9 mouse cellular contexts compared by ENCODE assay signal in genomic region chr4:141134031-141134441, GRCm38 (mm10). TPM values are rescaled to one million over a fixed set of nuclear protein-coding genes. Genes with fewer than 3 reads are reported as not detected.
DNase-seq lines count a peak whose midpoint lies in the region; ATAC-seq and TF ChIP-seq lines count a peak whose summit lies in the region.
"Had no signal": no experiment of that assay in that cellular context is flagged by ENCODE, and none has a peak within 500 bp of the region (broad histone marks: within the 10 kb centered on the region; RNA-seq: fewer than 3 reads in every experiment).

No protein-coding gene starts in this region.

- 48% methylated on average over 8 of the region's 8 CpGs for WGBS in lung, embryonic 14.5 days
- WGBS in forebrain, embryonic 15.5 days: 9% methylated on average over 8 of the region's 8 CpGs
- WGBS in stomach, embryonic 14.5 days: 49% methylated on average over 8 of the region's 8 CpGs

- H3K9me3 ChIP-seq in lung, embryonic 14.5 days (ENCODE audit: low read depth, low read length): no peaks in the 10 kb centered on the region
- no peaks in the 10 kb centered on the region for H3K9me3 ChIP-seq in forebrain, embryonic 15.5 days
- no peaks in the 10 kb centered on the region for H3K9me3 ChIP-seq in stomach, embryonic 14.5 days (ENCODE audit: control insufficient read depth, low read depth, low read length)

- ATAC-seq in lung, embryonic 14.5 days (ENCODE audit: insufficient read depth): no peak
- no peak for ATAC-seq in forebrain, embryonic 15.5 days (replicated peaks)
- ATAC-seq in stomach, embryonic 14.5 days (ENCODE audit: insufficient number of reproducible peaks, insufficient read depth, low FRiP score, low read depth): no peak

- peak overlapping the region; percentile 8 for H3K4me2 ChIP-seq in lung, embryonic 14.5 days
- no peak overlapping the region for H3K4me2 ChIP-seq in forebrain, embryonic 15.5 days (replicated peaks)
- no peak overlapping the region for H3K4me2 ChIP-seq in stomach, embryonic 14.5 days (replicated peaks; ENCODE audit: low read depth, low read length)

- H3K9ac ChIP-seq in lung, embryonic 14.5 days: peak overlapping the region; percentile 36; the same call in 1 of the 2 replicates
- no peak overlapping the region for H3K9ac ChIP-seq in forebrain, embryonic 15.5 days (replicated peaks)
- no peak overlapping the region for H3K9ac ChIP-seq in stomach, embryonic 14.5 days (replicated peaks; ENCODE audit: low read depth, low read length)

- peaks cover 54% of the 10 kb centered on the region for H3K4me1 ChIP-seq in lung, embryonic 14.5 days (ENCODE audit: insufficient read depth)
- H3K4me1 ChIP-seq in forebrain, embryonic 15.5 days: peaks cover 74% of the 10 kb centered on the region
- H3K4me1 ChIP-seq in stomach, embryonic 14.5 days (ENCODE audit: control insufficient read depth, insufficient read depth, low read length): peaks cover 77% of the 10 kb centered on the region

- peak overlapping the region; percentile 67 for H3K27ac ChIP-seq in lung, embryonic 14.5 days (ENCODE audit: low read depth)
- H3K27ac ChIP-seq in forebrain, embryonic 15.5 days (replicated peaks): peak overlapping the region; percentile 44
- peak overlapping the region; percentile 1; the same call in 1 of the 2 replicates for H3K27ac ChIP-seq in stomach, embryonic 14.5 days (ENCODE audit: low read length)

- H3K4me3 ChIP-seq in lung, embryonic 14.5 days (ENCODE audit: low read depth, low read length): no peak overlapping the region
- no peak overlapping the region for H3K4me3 ChIP-seq in forebrain, embryonic 15.5 days
- H3K4me3 ChIP-seq in stomach, embryonic 14.5 days (ENCODE audit: low read depth, low read length): no peak overlapping the region

- no peaks in the 10 kb centered on the region for H3K27me3 ChIP-seq in lung, embryonic 14.5 days (ENCODE audit: insufficient read depth, low read length)
- no peaks in the 10 kb centered on the region for H3K27me3 ChIP-seq in forebrain, embryonic 15.5 days
- H3K27me3 ChIP-seq in stomach, embryonic 14.5 days (ENCODE audit: control insufficient read depth, insufficient read depth, low read length): no peaks in the 10 kb centered on the region

- peak; percentile 28 for DNase-seq in lung, embryonic 14.5 days
- DNase-seq in lung, postnatal 25 days (ENCODE audit: low spot score): no peak
- peak; percentile 53 for DNase-seq in kidney, postnatal 10 days
- DNase-seq in adrenal gland, postnatal 36 days: no peak
- no peak for DNase-seq in cerebellum, adult 9-11 months
- DNase-seq: right cerebral cortex, postnatal 14 days had no signal

- peaks cover 24% of the 10 kb centered on the region for H3K36me3 ChIP-seq in lung, embryonic 14.5 days (ENCODE audit: insufficient read depth)
- no peaks in the 10 kb centered on the region for H3K36me3 ChIP-seq in forebrain, embryonic 15.5 days
- no peaks in the 10 kb centered on the region for H3K36me3 ChIP-seq in stomach, embryonic 14.5 days (ENCODE audit: control insufficient read depth, insufficient read depth, low read length)

- TF ChIP-seq CTCF in lung, embryonic 14.5 days (IDR thresholded peaks at IDR 0.05; ENCODE audit: low read depth): no peak

RNA-seq across cellular contexts. Expression of gene Szrd1, which starts 5.5 kb away (rescaled TPM):
- polyA plus RNA-seq in lung, embryonic 14.5 days (2014; fragmentation: Nextera tagmentation; extraction: Ambion mirVana): 29.8 and 32.5 TPM in 2 replicates
- polyA plus RNA-seq in forebrain, embryonic 15.5 days (2015; fragmentation: Nextera tagmentation; extraction: Ambion mirVana): 26.3 and 30.9 TPM in 2 replicates
- 35.3 and 35.4 TPM in 2 replicates for polyA plus RNA-seq in stomach, embryonic 14.5 days (2014; fragmentation: Nextera tagmentation; extraction: Ambion mirVana)
- 100 to 1,000 TPM; 110 to 123 TPM for total RNA-seq in adrenal gland, postnatal 36 days (2021)

RNA-seq across cellular contexts. Expression of gene Fbxo42, which starts 13.7 kb away (rescaled TPM):
- 28.1 and 28.6 TPM in 2 replicates for polyA plus RNA-seq in lung, embryonic 14.5 days (2014; fragmentation: Nextera tagmentation; extraction: Ambion mirVana)
- 25.0 and 26.5 TPM in 2 replicates for polyA plus RNA-seq in forebrain, embryonic 15.5 days (2015; fragmentation: Nextera tagmentation; extraction: Ambion mirVana)
- polyA plus RNA-seq in stomach, embryonic 14.5 days (2014; fragmentation: Nextera tagmentation; extraction: Ambion mirVana): 29.6 and 30.4 TPM in 2 replicates
- 10 to 100 TPM; 20.4 to 21.6 TPM for total RNA-seq in adrenal gland, postnatal 36 days (2021)

RNA-seq across cellular contexts. Expression of gene Spata21, which starts 45.9 kb away (rescaled TPM):
- polyA plus RNA-seq in lung, embryonic 14.5 days (2014; fragmentation: Nextera tagmentation; extraction: Ambion mirVana): 0.20 and 0.34 TPM in 2 replicates
- polyA plus RNA-seq in forebrain, embryonic 15.5 days (2015; fragmentation: Nextera tagmentation; extraction: Ambion mirVana): 0.53 TPM in 1 of 2 replicates, not detected in the other
- 0.30 and 0.59 TPM in 2 replicates for polyA plus RNA-seq in stomach, embryonic 14.5 days (2014; fragmentation: Nextera tagmentation; extraction: Ambion mirVana)
- not detected for total RNA-seq in adrenal gland, postnatal 36 days (2021)
- polyA plus RNA-seq: large intestine, adult 2 months had no signal

RNA-seq across cellular contexts. Expression of gene Necap2, which starts 55.9 kb away (rescaled TPM):
- polyA plus RNA-seq in lung, embryonic 14.5 days (2014; fragmentation: Nextera tagmentation; extraction: Ambion mirVana): 88.9 and 93.6 TPM in 2 replicates
- 50.5 and 55.8 TPM in 2 replicates for polyA plus RNA-seq in forebrain, embryonic 15.5 days (2015; fragmentation: Nextera tagmentation; extraction: Ambion mirVana)
- 67.0 and 77.1 TPM in 2 replicates for polyA plus RNA-seq in stomach, embryonic 14.5 days (2014; fragmentation: Nextera tagmentation; extraction: Ambion mirVana)
- 10 to 100 TPM; 61.4 to 61.9 TPM for total RNA-seq in adrenal gland, postnatal 36 days (2021)

Comparison
In these comparisons a context has a peak if more than half of its experiments do, and no peak if none do; other contexts are left out.
1. DNase-seq: peak in lung, embryonic 14.5 days (single experiment) and kidney, postnatal 10 days (single experiment); none in lung, postnatal 25 days (single experiment), adrenal gland, postnatal 36 days (0 of 2) and cerebellum, adult 9-11 months (single experiment).
2. H3K27ac ChIP-seq: peak in every context shown above with its lines; median percentile 67 in lung, embryonic 14.5 days; 44 in forebrain, embryonic 15.5 days; 1 in stomach, embryonic 14.5 days.